Mouse (Mus musculus): ENCODE measurements around the gene Tgoln1.

Tgoln1 gene

GRCm38 (mm10) chr6:72630370-72630769, 13.6 kb upstream of the Tgoln1 start:
- in situ Hi-C loops (cut with MboI, MseI), result no loop called here

DNA sequence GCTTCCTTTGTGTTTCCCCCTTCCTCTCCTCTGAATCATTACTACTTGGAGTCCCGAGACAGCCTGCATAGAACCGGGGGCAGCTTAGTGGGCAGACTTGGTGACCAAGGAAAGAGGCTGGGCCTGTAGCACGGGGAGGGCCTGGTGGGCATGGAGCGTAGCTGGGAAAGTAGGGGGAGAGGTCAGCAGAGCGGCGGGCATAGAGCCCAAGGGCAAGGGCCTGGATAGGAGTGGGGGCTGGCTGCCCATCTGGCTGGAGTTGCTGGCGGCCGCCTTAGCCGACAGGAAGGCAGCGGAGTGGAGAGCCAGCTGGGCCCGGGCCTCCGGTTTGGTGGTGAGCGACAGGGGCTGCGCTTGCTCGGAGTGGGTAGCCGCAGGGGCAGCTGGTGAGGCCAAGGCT, 10.5 kb upstream of the Tgoln1 start:
- in situ Hi-C loops (cut with MboI, MseI), result no loop called here

DNA sequence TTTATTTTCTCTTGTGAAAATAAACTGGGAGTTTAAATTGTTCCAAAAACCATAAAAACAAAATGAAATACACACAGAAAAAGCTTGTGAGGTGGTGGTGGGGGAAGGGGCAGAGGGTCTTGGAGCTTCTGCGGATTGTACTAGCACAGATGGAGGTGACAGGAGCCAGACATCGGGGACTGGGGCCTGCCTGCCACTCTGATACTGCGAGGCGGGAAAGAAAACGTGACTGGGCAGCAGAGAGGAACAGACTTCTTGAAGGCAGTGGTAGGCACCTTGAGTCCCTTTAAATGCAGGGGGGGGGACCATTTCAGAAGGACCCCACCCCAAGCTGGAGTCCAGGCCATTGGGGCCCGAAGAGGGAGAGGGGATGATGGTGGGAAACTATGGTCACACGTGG, 9.6 kb upstream of the Tgoln1 start:
- in situ Hi-C loops (cut with MboI, MseI), result no loop called here

GRCm38 (mm10) chr6:72623661-72624402, 7.0 kb upstream of the Tgoln1 start:
- in situ Hi-C loops (cut with MboI, MseI), result no loop called here

DNA sequence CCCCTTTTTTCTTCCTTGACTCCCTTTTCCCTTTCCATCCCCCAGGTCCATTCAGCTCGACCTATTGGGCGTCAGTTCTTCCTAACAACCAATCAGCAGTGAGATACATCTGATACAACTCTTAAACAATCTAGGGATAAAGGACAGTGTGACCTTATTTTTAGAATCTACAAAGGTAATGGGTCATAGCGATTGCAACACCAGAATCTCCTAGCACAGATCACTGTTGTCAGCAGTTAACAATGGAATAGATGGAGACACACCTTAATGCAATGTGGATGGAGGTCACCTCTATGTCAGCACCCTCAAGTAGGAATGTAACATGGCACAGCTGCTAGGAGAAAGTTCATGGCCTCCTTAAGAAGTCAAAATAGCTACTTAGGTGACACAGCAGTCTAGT, 6.1 kb upstream of the Tgoln1 start:
- in situ Hi-C loops (cut with MboI, MseI), result no loop called here

GRCm38 (mm10) chr6:72620920-72621319, 4.1 kb upstream of the Tgoln1 start:
- in situ Hi-C loops (cut with MboI, MseI), result no loop called here

DNA sequence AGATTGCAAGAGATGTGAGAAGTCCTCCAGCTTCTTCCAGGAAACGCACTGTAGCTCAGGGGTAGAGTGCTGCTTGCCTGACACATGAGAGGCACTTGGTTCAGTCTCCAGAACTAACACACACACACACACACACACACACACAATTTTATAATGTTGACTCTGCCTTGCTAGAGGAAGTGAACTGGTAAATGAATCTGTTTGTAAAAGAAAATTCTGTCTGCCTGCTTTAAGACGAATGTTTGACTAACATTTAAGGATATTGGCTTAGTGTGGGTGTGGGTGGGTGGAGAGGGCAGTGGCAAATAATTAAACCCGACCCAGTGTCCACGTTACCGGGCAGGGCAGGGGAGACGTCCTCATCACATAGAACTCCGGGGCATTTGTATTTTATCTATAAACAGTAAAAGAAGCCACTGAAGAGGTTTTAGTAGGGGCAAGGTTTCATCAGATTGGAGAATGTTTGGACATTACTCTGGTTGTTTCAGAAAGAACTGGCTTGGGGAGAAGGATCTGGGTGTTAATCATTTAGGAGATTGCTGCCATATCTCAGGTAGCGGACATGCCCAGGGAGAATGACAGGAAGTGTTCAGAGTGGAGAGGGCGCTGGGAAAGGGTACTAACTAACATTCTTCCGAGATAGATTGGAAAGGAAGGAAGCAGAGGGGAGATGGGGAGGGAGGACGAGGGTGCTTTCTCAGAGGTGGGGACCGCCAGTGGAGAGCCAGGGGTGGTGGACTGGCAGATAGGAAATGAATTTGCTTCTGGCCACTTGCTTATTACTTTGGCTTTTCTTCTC, 3.1 kb upstream of the Tgoln1 start:
- in situ Hi-C loops (cut with MboI, MseI), result loop anchor here (10.0 kb wide), 1 partner anchor 1785 kb away; no protein-coding TSS in a partner anchor

DNA sequence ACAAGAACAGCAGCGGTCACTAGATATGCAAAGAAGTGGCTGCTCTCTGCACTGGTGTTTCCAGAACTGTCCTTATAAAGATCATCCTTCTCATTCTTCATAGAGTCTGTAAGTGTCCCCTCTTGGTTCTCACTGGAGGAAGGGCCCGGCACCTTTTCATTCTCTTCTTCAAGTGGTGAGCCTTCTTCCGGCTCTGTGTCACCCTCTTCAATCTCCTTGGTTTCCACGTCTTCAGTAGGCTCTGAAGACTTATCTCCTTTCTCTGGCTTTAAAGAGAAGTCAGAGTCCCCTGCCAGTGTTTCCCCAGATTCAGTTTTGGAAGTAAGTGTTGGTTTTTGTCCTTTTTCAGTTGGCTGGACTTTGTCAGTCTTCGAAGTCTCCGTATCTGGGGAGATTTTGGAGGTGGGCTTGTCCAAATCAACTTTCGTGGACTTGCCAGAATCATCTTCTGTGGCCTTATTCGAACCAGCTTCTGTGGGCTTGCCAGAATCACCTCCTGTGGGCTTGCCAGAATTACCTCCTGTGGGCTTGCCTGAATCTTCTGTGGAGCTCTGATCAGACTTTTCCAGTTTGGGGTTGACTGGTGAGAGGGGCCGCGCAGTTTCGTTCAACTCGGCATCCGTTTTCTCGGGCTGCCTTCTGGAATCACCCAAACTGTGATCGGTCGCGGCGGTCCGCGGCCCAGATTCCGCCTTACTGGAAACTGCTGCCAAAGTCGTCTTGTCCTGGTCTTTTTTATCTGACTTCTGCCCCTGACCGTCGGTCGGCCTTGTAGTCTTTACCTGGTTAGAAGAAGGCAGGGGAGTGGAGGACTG, 1.0 kb downstream of the Tgoln1 start:
- in situ Hi-C loops (cut with MboI, MseI), result loop anchor here (10.0 kb wide), 1 partner anchor 1781 kb away; no protein-coding TSS in a partner anchor

- in situ Hi-C loops (cut with MboI, MseI), result loop anchor here (10.0 kb wide), 1 partner anchor 1780 kb away; no protein-coding TSS in a partner anchor
These were observed 1.6 kb downstream of the Tgoln1 start for GRCm38 (mm10) chr6:72615151-72615550.

GRCm38 (mm10) chr6:72610261-72610660, 6.5 kb downstream of the Tgoln1 start:
- in situ Hi-C loops (cut with MboI, MseI), result loop anchor here (10.0 kb wide), 1 partner anchor 1775 kb away; no protein-coding TSS in a partner anchor

- in situ Hi-C loops (cut with MboI, MseI), result no loop called here
These were observed 8.1 kb downstream of the Tgoln1 start for GRCm38 (mm10) chr6:72608662-72609184.

DNA sequence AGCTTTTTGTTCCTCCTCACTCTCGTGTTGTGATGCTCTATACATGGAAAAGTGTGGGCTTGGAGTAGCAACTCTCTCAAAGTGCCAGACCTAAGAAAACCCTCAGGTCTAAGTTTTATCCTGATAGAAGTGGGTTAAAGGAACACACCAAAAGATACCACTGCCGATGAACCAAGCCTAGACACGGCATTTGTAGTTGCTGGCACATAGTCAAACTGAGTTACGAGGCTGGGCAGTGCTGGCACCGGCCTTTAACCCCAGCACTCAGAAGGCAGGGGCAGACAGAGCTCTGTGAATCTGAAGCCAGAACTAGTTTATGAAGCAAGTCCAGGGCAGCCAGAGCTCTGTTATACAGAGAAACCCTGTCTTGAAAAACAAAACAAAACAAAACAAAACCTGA, 9.1 kb downstream of the Tgoln1 start:
- in situ Hi-C loops (cut with MboI, MseI), result no loop called here

DNA sequence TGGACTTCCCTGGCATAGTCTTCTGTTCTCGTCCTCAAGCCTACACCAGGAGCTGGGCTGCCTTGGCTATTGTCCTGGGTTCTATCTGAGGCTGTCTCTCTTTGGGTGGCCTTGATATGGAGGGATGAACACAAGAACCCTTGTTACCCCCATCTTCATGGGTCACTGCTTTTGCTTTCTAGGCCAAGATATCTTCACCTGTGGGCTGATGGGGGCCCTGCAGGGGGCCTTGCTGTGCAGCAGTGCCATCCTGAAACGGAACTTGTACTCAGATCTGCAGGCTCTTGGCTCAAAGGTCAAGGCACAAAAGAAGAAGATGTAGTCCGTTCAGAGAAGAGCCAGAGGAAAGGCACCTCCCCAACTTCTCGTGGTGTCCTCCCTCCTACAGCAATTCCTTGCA, 9.7 kb downstream of the Tgoln1 start:
- in situ Hi-C loops (cut with MboI, MseI), result no loop called here

DNA sequence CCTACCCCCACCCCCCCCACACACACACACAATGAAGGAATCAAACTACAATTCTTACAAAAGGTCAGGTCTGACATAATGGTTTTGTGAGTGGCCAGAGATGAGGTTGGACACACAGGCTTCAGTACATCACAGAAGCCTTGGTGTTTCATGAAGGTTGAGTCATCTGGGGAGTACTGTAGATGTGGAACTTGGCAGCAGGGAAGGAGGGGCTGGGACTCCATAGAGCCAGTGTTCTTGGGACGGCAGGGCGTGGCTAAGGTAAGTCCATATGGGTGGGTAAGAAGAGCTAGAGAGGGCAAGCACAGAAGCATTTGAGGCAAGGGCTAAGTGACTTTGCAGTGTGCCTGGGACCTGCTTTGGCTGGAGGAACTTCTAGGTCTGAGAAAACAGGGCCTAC, 12.7 kb downstream of the Tgoln1 start:
- in situ Hi-C loops (cut with MboI, MseI), result loop anchor here (5.0 kb wide), 1 partner anchor 1282 kb away; the partner anchor contains the start of genes Cd8b1 and Smyd1

DNA sequence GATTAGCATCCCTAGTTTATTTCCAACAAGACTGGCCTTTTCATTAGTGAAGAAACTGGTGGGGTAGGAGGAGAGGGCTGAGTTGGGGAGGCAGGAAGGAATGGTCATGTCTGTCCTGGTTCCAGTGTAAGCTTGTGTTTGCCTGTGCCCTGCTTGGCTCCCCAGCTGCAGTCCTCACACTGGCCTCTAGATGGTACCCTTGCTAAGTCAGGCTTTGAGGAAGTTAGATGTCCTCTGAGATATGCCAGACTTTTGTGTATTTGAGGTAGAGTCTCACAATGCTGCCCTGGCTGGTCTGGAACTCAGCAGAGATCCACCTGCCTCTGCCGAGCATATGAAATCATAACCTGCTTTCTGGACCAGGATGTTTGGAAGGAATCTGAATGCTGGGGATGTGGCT, 15.1 kb downstream of the Tgoln1 start:
- in situ Hi-C loops (cut with MboI, MseI), result loop anchor here (5.0 kb wide), 1 partner anchor 1279 kb away; the partner anchor contains the start of genes Cd8b1 and Smyd1

- in situ Hi-C loops (cut with MboI, MseI), result loop anchor here (5.0 kb wide), 1 partner anchor 1278 kb away; the partner anchor contains the start of genes Cd8b1 and Smyd1
These were observed 16.0 kb downstream of the Tgoln1 start for GRCm38 (mm10) chr6:72600771-72601170.

- in situ Hi-C loops (cut with MboI, MseI), result loop anchor here (5.0 kb wide), 1 partner anchor 1278 kb away; the partner anchor contains the start of genes Cd8b1 and Smyd1
These were observed 16.6 kb downstream of the Tgoln1 start for GRCm38 (mm10) chr6:72600216-72600615.

- in situ Hi-C loops (cut with MboI, MseI), result no loop called here
These were observed 17.8 kb downstream of the Tgoln1 start for GRCm38 (mm10) chr6:72598791-72599557.

DNA sequence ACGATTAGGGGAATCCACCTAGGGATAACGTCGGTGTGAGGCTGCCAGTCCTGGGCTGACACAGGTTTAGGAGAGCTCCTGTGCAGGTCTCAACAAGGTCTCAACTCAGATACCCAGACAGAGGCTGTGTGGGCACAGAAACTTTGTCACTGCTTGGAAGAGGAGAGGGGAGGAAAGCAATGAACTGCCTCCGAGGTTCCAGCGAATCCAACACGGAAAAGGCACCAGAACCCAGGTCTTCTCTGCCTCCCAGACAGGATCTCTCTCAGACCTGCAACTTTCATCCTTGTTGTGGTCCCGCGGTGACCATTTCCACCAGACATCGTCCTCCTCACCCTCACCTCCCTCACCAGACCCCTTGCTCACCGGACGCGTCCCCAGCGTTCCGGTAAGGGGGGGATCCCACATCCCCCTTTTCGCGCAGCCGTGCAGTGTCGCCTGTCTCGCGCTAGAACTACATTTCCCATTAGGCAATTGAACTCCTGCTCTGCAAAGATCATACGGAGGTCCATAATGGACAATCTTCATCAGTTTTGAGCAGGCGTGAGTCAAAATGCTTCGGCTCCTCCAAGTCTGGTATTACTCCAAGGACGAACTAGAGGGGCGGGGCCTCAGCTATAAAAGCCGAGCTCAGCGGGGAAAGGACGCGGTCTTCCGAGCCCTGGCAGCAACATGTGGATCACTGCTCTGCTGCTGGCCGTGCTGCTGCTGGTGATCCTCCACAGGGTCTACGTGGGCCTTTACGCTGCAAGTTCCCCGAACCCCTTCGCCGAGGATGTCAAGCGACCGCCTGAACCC, 18.6 kb downstream of the Tgoln1 start, which contains the start of the genes Elmod3 and Retsat:
Elmod3 (minus strand) TSS at position 458 of the 798 bp plus-strand sequence.
Retsat (plus strand) TSS at position 520 of the 798 bp plus-strand sequence.
- in situ Hi-C loops (cut with MboI, MseI), result no loop called here

All from T-helper 1 cell (primary cell).